Mouse (Mus musculus): ENCODE measurements at regions not wholly inside any gene's neighbourhood (a gene's known extent, or its start where the extent isn't known, plus 50 kb on each side); places are given as distances from the start of the nearest gene placed in this dataset.

DNA sequence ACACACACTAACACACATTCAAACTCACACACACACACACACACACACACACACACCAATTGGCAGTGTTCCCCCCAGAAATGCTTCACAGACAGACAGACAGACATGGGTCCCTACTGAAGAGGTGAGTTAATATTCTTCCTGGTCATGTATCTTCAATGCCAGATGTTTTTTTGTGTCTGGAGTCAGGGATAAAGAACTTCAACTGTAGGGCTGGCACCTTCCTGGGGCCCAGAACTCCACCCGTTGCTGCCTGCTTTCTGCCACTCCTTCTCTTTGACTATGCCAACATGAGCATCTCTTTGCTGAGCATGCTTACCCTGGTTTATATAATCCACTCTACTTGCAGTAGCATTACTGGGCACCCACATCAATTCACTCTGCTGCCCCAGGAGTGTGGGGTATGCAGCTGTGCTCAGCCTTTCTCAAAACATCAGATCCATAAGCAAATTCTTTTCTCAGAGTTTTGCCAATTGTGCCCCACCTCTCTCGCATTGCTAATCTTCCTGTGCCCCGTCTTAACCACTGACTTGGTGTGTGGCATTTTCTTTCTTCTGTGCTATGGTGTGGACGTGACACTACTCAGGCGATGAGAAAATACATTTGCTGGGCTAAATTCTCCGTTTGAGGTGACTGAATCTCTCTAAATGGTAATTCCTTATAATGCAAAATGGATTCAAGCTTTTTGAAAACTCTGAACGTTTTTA lies 60.5 kb upstream of the Bach2 start:
- H3K27me3 ChIP-seq (ENCODE audit: control insufficient read depth, insufficient read depth, low read length), result no peaks in the 10 kb centered on the region
- H3K27ac ChIP-seq (ENCODE audit: insufficient read depth, low read depth, low read length), result no peak overlapping the region
- WGBS, result 65% methylated on average over 7 of the region's 7 CpGs
- H3K36me3 ChIP-seq (ENCODE audit: control insufficient read depth, insufficient read depth, low read length), result no peaks in the 10 kb centered on the region
- TF ChIP-seq POLR2A (IDR thresholded peaks at IDR 0.05; ENCODE audit: low read depth, low read length) (no peak), CTCF (IDR thresholded peaks at IDR 0.05; ENCODE audit: extremely low read depth, insufficient read length, insufficient replicate concordance, low read depth, low read length) (no peak)
- no peak overlapping the region for H3K4me3 ChIP-seq (ENCODE audit: low read depth, low read length)
- H3K4me1 ChIP-seq (ENCODE audit: control insufficient read depth, insufficient read depth, insufficient read length, low read length), result peaks cover 4% of the 10 kb centered on the region; the same call in 1 of the 2 replicates

DNA sequence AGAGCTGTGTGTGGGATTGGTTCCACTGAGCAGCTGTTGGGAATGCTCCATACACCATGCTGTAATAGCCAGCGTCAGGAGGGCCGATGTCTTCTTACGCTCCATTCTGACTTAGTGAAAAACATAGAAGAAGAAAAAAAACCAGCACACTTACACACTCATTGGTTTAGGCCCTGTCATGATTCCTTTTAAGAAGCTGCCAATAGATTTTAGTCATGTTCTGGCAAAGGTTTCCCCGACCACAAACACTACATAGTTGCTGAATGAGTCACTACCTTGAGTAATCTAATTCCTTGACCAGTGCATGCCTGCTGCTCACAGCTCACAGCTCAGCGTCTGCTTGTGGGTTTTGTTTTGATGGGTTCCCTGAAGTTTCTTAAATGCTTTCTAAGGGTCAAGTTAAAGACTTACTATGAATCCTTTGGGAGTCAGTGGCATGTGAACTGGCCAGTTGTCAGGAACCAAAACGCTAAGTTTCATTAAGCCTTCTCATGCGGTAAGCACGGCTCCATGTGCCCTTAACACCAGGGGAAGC lies 58.8 kb upstream of the Bach2 start:
- H3K4me3 ChIP-seq (ENCODE audit: low read depth, low read length), result no peak overlapping the region

DNA sequence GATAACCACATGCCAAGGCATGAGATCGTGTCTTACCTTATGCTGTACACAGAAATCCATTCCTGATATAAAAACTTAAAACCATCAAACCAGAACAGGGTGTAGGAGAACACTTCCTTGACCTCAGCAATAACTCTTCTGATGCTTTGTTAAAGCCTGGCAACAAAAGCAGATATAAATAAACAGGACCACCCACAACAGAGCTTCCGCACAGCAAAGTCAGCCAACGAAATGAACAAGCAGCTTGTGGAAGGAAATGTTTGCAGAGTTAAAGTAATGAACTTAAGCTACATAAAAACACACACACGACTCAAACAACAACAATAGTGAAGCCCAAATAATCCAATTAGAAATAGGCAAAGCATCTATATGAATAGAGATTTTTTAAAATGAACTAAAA lies 54.8 kb upstream of the Bach2 start:
- 76% methylated on average over 4 of the region's 4 CpGs for WGBS
- no peaks in the 10 kb centered on the region for H3K36me3 ChIP-seq (ENCODE audit: control insufficient read depth, insufficient read depth, low read length)

More for the DNA sequence above, 58.8 kb upstream of the Bach2 start:
- 41% methylated on average over 8 of the region's 8 CpGs for WGBS
- no peak for TF ChIP-seq POLR2A (IDR thresholded peaks at IDR 0.05; ENCODE audit: low read depth, low read length)
- no peak for TF ChIP-seq CTCF (IDR thresholded peaks at IDR 0.05; ENCODE audit: extremely low read depth, insufficient read length, insufficient replicate concordance, low read depth, low read length)
- Histone ChIP-seq H3K27ac (ENCODE audit: insufficient read depth, low read depth, low read length) (no peak overlapping the region; the same call in 1 of the 2 replicates), H3K4me1 (ENCODE audit: control insufficient read depth, insufficient read depth, insufficient read length, low read length) (peaks cover 4% of the 10 kb centered on the region; the same call in 1 of the 2 replicates), H3K36me3 (ENCODE audit: control insufficient read depth, insufficient read depth, low read length) (no peaks in the 10 kb centered on the region), H3K27me3 (ENCODE audit: control insufficient read depth, insufficient read depth, low read length) (no peaks in the 10 kb centered on the region)

DNA sequence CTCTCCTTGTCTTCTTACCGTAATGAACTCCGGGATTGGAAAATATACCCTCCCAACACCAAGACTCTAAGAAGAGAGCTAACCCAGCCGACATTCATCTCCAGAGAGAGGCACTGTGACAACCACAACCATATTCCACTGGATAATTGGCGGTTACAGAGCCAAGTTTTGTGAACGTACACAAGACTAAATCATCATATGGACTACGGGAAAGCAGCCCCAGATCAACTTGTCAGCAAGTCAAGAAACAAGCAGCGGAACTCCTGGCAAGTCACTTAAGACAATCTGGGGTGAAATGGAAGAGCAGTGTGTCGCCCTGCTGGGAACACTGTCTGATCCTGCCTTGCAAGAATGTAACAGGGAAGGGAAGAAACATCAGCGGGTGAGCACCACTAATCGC lies 52.6 kb upstream of the Bach2 start:
- Histone ChIP-seq H3K36me3 (ENCODE audit: control insufficient read depth, insufficient read depth, low read length) (no peaks in the 10 kb centered on the region), H3K4me1 (ENCODE audit: control insufficient read depth, insufficient read depth, insufficient read length, low read length) (no peaks in the 10 kb centered on the region), H3K27me3 (ENCODE audit: control insufficient read depth, insufficient read depth, low read length) (no peaks in the 10 kb centered on the region), H3K27ac (ENCODE audit: insufficient read depth, low read depth, low read length) (no peak overlapping the region), H3K4me3 (ENCODE audit: low read depth, low read length) (no peak overlapping the region)
- 82% methylated on average over 10 of the region's 10 CpGs for WGBS
- no peak for TF ChIP-seq POLR2A (IDR thresholded peaks at IDR 0.05; ENCODE audit: low read depth, low read length)
- no peak for TF ChIP-seq CTCF (IDR thresholded peaks at IDR 0.05; ENCODE audit: extremely low read depth, insufficient read length, insufficient replicate concordance, low read depth, low read length)

More for the DNA sequence above, 54.8 kb upstream of the Bach2 start:
- no peaks in the 10 kb centered on the region for H3K27me3 ChIP-seq (ENCODE audit: control insufficient read depth, insufficient read depth, low read length)
- H3K4me3 ChIP-seq (ENCODE audit: low read depth, low read length), result no peak overlapping the region
- peaks cover 4% of the 10 kb centered on the region; the same call in 1 of the 2 replicates for H3K4me1 ChIP-seq (ENCODE audit: control insufficient read depth, insufficient read depth, insufficient read length, low read length)
- TF ChIP-seq POLR2A (IDR thresholded peaks at IDR 0.05; ENCODE audit: low read depth, low read length), result no peak
- no peak for TF ChIP-seq CTCF (IDR thresholded peaks at IDR 0.05; ENCODE audit: extremely low read depth, insufficient read length, insufficient replicate concordance, low read depth, low read length)
- no peak overlapping the region for H3K27ac ChIP-seq (ENCODE audit: insufficient read depth, low read depth, low read length)

DNA sequence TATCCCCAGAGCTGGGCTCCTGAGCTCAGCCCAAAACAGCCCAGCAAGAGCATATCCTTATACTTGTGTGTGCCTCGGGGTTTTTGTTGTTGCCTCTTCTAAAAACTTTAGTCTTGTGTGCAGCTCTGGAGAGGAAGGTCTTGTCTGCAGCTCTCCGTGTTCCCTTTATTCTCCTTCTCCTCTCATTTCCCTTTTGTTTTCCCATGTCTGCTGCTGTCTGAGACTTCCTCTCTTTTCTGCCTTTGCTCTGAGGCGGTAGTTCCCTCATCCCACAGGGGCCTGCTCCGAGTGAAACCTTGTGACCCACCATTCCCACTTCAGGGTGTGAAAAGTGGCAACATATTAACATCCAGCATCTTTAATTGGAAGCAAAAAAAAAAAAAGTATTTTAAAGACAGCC lies 51.5 kb upstream of the Bach2 start:
- TF ChIP-seq POLR2A (IDR thresholded peaks at IDR 0.05; ENCODE audit: low read depth, low read length) (no peak), CTCF (IDR thresholded peaks at IDR 0.05; ENCODE audit: extremely low read depth, insufficient read length, insufficient replicate concordance, low read depth, low read length) (no peak)
- no peaks in the 10 kb centered on the region for H3K27me3 ChIP-seq (ENCODE audit: control insufficient read depth, insufficient read depth, low read length)
- H3K27ac ChIP-seq (ENCODE audit: insufficient read depth, low read depth, low read length), result no peak overlapping the region
- no peaks in the 10 kb centered on the region for H3K4me1 ChIP-seq (ENCODE audit: control insufficient read depth, insufficient read depth, insufficient read length, low read length)
- H3K36me3 ChIP-seq (ENCODE audit: control insufficient read depth, insufficient read depth, low read length), result no peaks in the 10 kb centered on the region
- H3K4me3 ChIP-seq (ENCODE audit: low read depth, low read length), result no peak overlapping the region
- 78% methylated on average over 4 of the region's 4 CpGs for WGBS

DNA sequence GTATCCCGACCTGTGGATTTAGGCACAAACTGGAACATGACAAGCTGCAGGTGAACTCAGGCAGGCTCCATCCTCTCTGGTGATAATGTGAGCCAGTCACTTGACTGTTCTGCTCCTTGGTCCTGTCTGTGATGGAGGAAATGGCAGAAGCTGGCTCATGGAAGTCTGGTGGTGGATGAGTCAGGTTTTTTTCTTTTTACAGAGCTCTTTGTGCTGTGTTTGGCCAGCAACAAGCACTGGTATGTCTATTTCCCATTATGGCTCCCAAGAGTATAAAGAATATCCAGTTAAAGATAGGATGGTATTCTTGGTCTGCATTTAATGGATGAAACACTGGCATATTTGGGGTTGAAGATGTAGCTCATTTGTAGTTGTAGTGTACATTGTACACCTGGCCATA lies 50.5 kb upstream of the Bach2 start:
- 81% methylated on average over 1 of the region's 1 CpGs for WGBS
- no peak overlapping the region for H3K27ac ChIP-seq (ENCODE audit: insufficient read depth, low read depth, low read length)
- no peaks in the 10 kb centered on the region for H3K4me1 ChIP-seq (ENCODE audit: control insufficient read depth, insufficient read depth, insufficient read length, low read length)
- no peak overlapping the region for H3K4me3 ChIP-seq (ENCODE audit: low read depth, low read length)
- TF ChIP-seq CTCF (IDR thresholded peaks at IDR 0.05; ENCODE audit: extremely low read depth, insufficient read length, insufficient replicate concordance, low read depth, low read length), result no peak
- no peak for TF ChIP-seq POLR2A (IDR thresholded peaks at IDR 0.05; ENCODE audit: low read depth, low read length)
- no peaks in the 10 kb centered on the region for H3K36me3 ChIP-seq (ENCODE audit: control insufficient read depth, insufficient read depth, low read length)
- no peaks in the 10 kb centered on the region for H3K27me3 ChIP-seq (ENCODE audit: control insufficient read depth, insufficient read depth, low read length)

DNA sequence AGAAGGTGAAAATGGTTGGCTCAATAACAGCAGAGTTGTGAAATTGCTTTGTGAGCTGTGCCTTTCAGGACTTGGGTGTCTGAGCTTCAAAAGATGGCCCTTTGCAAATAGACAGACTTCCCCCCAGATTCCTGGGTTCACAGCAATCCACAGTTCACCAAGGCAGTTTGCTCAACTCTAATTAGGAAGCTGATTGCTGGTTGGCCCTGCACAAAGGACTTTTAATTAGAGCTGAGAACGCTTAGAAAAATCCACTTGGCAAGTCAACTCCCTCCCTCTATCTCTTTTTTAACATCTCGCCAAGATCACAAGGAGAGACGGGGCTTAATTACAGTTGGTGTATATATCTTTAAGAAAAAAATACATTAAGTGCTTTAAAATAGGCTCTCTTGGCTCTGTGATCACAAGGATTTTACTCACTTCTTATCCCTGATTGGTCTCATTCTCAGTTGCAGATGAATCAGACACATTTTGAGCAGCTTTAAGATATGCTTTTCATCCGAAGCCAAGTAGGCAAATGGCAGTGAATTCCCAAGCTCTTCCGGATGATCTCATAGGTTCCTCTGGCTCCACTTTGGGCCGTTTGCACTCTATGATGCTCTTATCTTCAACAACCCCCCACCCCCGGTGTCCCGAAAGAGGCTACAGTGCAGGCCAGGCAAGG lies 49.7 kb upstream of the Bach2 start:
- H3K4me3 ChIP-seq (ENCODE audit: low read depth, low read length), result no peak overlapping the region
- H3K27ac ChIP-seq (ENCODE audit: insufficient read depth, low read depth, low read length), result no peak overlapping the region
- 60% methylated on average over 8 of the region's 8 CpGs for WGBS
- no peaks in the 10 kb centered on the region for H3K4me1 ChIP-seq (ENCODE audit: control insufficient read depth, insufficient read depth, insufficient read length, low read length)
- H3K36me3 ChIP-seq (ENCODE audit: control insufficient read depth, insufficient read depth, low read length), result no peaks in the 10 kb centered on the region
- no peak for TF ChIP-seq POLR2A (IDR thresholded peaks at IDR 0.05; ENCODE audit: low read depth, low read length)
- no peaks in the 10 kb centered on the region for H3K27me3 ChIP-seq (ENCODE audit: control insufficient read depth, insufficient read depth, low read length)

All from small intestine, adult 2 months (tissue).